Mouse (Mus musculus) kidney, postnatal 0 days (tissue): ENCODE measurements at regions not wholly inside any gene's neighbourhood (a gene's known extent, or its start where the extent isn't known, plus 50 kb on each side); places are given as distances from the start of the nearest gene placed in this dataset.

Experiments used
- ATAC-seq: fragments of 200-750 bp; cut with Nextera tagmentation; replicated peaks from 2 replicates; pipeline ENCODE4 v1.8.0; 2017; ENCODE audit warnings: low read depth, moderate number of reproducible peaks, moderate TSS enrichment, moderate library complexity; ENCODE audit not compliant: low FRiP score
- DNase-seq: peaks from one replicate; pipeline ENCODE4 v3.0.0-alpha.2; 2016; ENCODE audit warnings: low spot score
- H3K27ac ChIP-seq: fragments of 300-500 bp; sonication (generic); 2 replicates; pipeline ENCODE4 v1.5.1; 2014; ENCODE audit warnings: mild to moderate bottlenecking
- H3K27me3 ChIP-seq: fragments of 300-500 bp; sonication (generic); 2 replicates; pipeline ENCODE4 v1.6.1; 2014; ENCODE audit warnings: low read length, mixed read lengths; ENCODE audit not compliant: insufficient read depth
- H3K36me3 ChIP-seq: fragments of 300-500 bp; sonication (generic); 2 replicates; pipeline ENCODE4 v1.6.1; 2014; ENCODE audit warnings: low read length, mixed read lengths; ENCODE audit not compliant: insufficient read depth
- H3K4me1 ChIP-seq: fragments of 300-500 bp; sonication (generic); replicated peaks from 2 replicates; pipeline ENCODE4 v1.6.1; 2014; ENCODE audit warnings: antibody characterized with exemption, low read length, mixed read lengths; ENCODE audit not compliant: insufficient read depth
- H3K4me2 ChIP-seq: fragments of 300-500 bp; sonication (generic); 2 replicates; pipeline ENCODE4 v1.6.1; 2014; ENCODE audit warnings: mild to moderate bottlenecking, low read length, moderate library complexity, mixed read lengths
- H3K4me3 ChIP-seq: fragments of 300-500 bp; sonication (generic); replicated peaks from 2 replicates; pipeline ENCODE4 v1.5.1; 2014; ENCODE audit warnings: low read depth, low read length
- H3K9ac ChIP-seq: fragments of 300-500 bp; sonication (generic); 2 replicates; pipeline ENCODE4 v1.6.1; 2014; ENCODE audit warnings: low read depth, low read length
- H3K9me3 ChIP-seq: fragments of 300-500 bp; sonication (generic); replicated peaks from 2 replicates; pipeline ENCODE4 v1.6.1; 2016; ENCODE audit warnings: low read length, inconsistent platforms, mixed read lengths
- CTCF ChIP-seq: IDR thresholded peaks from 2 replicates; pipeline ENCODE4 v1.5.1; 2016; ENCODE audit warnings: antibody characterized with exemption, low read depth, mild to moderate bottlenecking, moderate library complexity
- whole genome bisulfite sequencing: fragments of 180-500 bp; shearing (Covaris S2); extraction: QIAGEN DNeasy Blood & Tissue Kit; methylation state at CpG from one replicate; pipeline ENCODE4 v1.1.7; 2014; 5-methylcytosine and 5-hydroxymethylcytosine counted together

- Histone ChIP-seq H3K9me3 (no peaks in the 10 kb centered on the region), H3K4me3 (no peak overlapping the region), H3K27me3 (no peaks in the 10 kb centered on the region), H3K4me2 (no peak overlapping the region), H3K4me1 (no peaks in the 10 kb centered on the region), H3K36me3 (no peaks in the 10 kb centered on the region), H3K9ac (no peak overlapping the region), H3K27ac (no peak overlapping the region)
- no peak for ATAC-seq
- no peak for DNase-seq
- 80% methylated on average over 1 of the region's 1 CpGs for WGBS
- TF ChIP-seq CTCF, result no peak
Measured at GRCm38 (mm10) chr9:80671483-80671882, 206.2 kb upstream of the Impg1 start.

- Histone ChIP-seq H3K36me3 (no peaks in the 10 kb centered on the region), H3K9ac (no peak overlapping the region), H3K4me1 (no peaks in the 10 kb centered on the region), H3K9me3 (no peaks in the 10 kb centered on the region), H3K4me3 (no peak overlapping the region), H3K27me3 (no peaks in the 10 kb centered on the region), H3K4me2 (no peak overlapping the region), H3K27ac (no peak overlapping the region)
- no peak for TF ChIP-seq CTCF
- DNase-seq, result no peak
- ATAC-seq, result no peak
- 61% methylated on average over 5 of the region's 5 CpGs for WGBS
Measured at GRCm38 (mm10) chr9:80668575-80669248, 203.4 kb upstream of the Impg1 start.

- Histone ChIP-seq H3K27ac (no peak overlapping the region), H3K9me3 (no peaks in the 10 kb centered on the region), H3K36me3 (no peaks in the 10 kb centered on the region), H3K4me3 (no peak overlapping the region), H3K4me1 (no peaks in the 10 kb centered on the region), H3K4me2 (no peak overlapping the region), H3K9ac (no peak overlapping the region), H3K27me3 (no peaks in the 10 kb centered on the region)
- DNase-seq (no peak), ATAC-seq (no peak)
- WGBS, result 80% methylated on average over 1 of the region's 1 CpGs
- no peak for TF ChIP-seq CTCF
Measured at GRCm38 (mm10) chr9:80658755-80659154, 193.5 kb upstream of the Impg1 start.

- DNase-seq (no peak), ATAC-seq (no peak)
- no peak for TF ChIP-seq CTCF
- Histone ChIP-seq H3K4me1 (no peaks in the 10 kb centered on the region), H3K9me3 (no peaks in the 10 kb centered on the region), H3K27ac (no peak overlapping the region), H3K4me2 (no peak overlapping the region), H3K4me3 (no peak overlapping the region), H3K36me3 (no peaks in the 10 kb centered on the region), H3K27me3 (no peaks in the 10 kb centered on the region), H3K9ac (no peak overlapping the region)
- WGBS, result 84% methylated on average over 3 of the region's 3 CpGs
Measured at GRCm38 (mm10) chr9:80615114-80615513, 149.8 kb upstream of the Impg1 start.

- no peak for ATAC-seq
- Histone ChIP-seq H3K4me2 (no peak overlapping the region), H3K27me3 (no peaks in the 10 kb centered on the region), H3K9me3 (no peaks in the 10 kb centered on the region), H3K9ac (no peak overlapping the region), H3K27ac (no peak overlapping the region), H3K36me3 (no peaks in the 10 kb centered on the region), H3K4me1 (no peaks in the 10 kb centered on the region), H3K4me3 (no peak overlapping the region)
- no peak for TF ChIP-seq CTCF
- DNase-seq, result no peak
Measured at GRCm38 (mm10) chr9:80600019-80600418, 134.7 kb upstream of the Impg1 start.

- H3K36me3 ChIP-seq, result no peaks in the 10 kb centered on the region
- no peaks in the 10 kb centered on the region for H3K27me3 ChIP-seq
- H3K9me3 ChIP-seq, result no peaks in the 10 kb centered on the region
- ATAC-seq, result no peak
- no peak overlapping the region for H3K27ac ChIP-seq
- DNase-seq, result no peak
- no peak overlapping the region for H3K9ac ChIP-seq
- no peak for TF ChIP-seq CTCF
- WGBS, result 71% methylated on average over 4 of the region's 4 CpGs
- H3K4me1 ChIP-seq, result no peaks in the 10 kb centered on the region
- H3K4me2 ChIP-seq, result no peak overlapping the region
- H3K4me3 ChIP-seq, result no peak overlapping the region
Measured at GRCm38 (mm10) chr9:80565388-80566024, 100.2 kb upstream of the Impg1 start.
